Mouse (Mus musculus): ENCODE data around the gene Arntl2.
A peak's percentile ranks its signal among the peaks of the same experiment; 100 is the strongest.

- TF ChIP-seq CTCF (IDR thresholded peaks at IDR 0.05) (peak; percentile 41), EP300 (IDR thresholded peaks at IDR 0.05) (no peak)
Measured at GRCm38 (mm10) chr6:146865701-146866100, 69.8 kb downstream of the Arntl2 start.
